Mouse (Mus musculus): ENCODE data around the gene Flcn. TPM values are rescaled to one million over a fixed set of nuclear protein-coding genes. Genes with fewer than 3 reads are reported as not detected.

Flcn gene
- total RNA-seq, 2 experiments from 2014 or later: 34.6 to 40.1 TPM

DNA sequence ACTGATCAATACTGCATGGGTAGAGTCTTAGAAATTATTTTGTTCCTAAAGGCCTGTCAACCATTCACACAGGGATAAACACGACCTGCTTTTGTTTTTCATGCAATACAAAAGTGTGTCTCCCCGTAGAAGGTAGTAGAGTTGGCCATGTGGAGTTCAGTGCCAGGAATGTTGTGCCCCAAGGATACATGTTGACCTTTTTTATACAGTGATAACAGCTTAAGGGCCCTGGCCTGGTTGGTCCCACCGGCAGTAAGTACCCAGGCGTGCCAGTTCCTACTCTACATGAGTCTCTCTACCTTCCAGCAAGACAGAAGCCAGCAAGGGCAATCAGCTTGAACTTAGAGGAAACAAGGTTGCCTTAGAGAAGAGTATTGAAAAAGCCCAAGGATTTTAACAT, 36.9 kb downstream of the Flcn start:
- DNase-seq (ENCODE audit: low spot score in 2 of 2): no peak

DNA sequence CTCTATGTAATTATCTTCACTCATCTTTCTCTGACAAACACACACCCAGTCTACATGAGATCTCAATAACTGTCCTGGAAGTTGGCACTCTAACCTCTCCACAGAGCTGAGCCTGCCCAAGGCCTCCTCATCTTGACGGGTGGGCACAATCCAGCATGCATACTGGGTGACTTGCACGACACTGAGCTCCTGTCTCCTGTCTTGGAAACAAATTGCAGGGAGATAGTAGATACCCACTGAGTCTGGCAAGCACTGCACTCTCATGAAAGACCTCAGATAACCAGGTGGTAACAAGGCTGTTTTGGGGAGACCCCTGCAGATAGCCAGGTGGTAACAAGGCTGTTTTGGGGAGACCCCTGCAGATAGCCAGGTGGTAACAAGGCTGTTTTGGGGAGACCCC, 37.5 kb downstream of the Flcn start:
- DNase-seq (ENCODE audit: low spot score in 2 of 2): no peak

DNA sequence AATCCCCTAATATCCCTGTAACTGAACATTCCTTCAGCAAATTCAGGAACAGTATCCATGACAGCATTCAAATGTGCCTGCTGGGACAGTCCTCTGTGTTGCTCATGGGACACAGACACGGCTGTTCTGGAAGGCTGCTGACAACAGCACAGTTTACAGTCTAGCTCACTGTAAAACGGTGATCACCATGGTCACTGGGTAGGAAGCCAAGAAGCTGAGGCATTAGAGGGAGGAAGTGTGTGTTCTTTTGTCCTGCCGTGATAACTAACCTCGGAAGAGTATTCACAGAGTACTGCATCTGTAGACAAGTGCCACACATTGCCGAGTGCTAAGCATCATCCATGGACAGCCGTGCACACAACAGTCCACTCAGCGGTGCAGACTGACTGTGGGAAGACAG, 39.1 kb downstream of the Flcn start:
- DNase-seq (ENCODE audit: low spot score in 2 of 2): no peak

DNA sequence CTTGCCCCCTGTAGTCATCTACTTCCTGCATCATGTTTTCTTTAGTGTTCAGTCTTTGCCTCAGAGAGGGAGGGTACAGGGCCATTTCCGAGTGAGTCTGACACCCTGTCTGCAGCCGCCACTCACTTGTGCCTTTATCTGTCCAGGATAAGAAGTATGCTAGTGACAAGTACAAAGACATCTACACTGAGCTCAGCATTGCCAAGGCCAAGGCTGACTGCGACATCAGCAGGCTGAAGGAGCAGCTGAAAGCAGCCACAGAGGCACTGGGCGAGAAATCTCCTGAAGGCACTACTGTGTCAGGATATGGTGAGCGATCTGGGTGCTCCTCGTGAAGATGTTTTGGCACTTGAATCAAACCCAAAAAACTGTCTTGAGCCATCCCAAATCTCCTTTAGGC, 40.1 kb downstream of the Flcn start:
- DNase-seq (ENCODE audit: low spot score in 2 of 2): no peak

DNA sequence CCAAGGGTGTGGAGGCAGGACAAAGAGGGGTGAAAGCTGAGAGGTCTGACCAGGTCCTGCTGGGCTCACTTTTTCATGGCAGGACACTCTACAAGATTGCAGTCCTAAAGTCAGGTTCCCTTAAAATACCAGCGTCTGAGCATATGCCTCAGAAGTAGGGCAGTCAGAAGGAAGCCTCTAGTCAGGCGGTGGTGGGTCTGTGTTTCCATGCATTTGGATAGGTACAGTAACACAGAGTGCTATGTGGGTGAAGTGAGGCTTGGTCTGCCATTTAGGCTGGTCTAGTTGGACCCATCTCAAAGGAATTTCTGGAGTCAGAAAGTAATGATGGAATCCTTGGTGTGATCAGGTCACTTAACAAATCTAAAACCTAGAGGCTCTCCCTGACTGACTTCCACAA, 40.5 kb downstream of the Flcn start:
- no peak for DNase-seq (ENCODE audit: low spot score in 2 of 2)

DNA sequence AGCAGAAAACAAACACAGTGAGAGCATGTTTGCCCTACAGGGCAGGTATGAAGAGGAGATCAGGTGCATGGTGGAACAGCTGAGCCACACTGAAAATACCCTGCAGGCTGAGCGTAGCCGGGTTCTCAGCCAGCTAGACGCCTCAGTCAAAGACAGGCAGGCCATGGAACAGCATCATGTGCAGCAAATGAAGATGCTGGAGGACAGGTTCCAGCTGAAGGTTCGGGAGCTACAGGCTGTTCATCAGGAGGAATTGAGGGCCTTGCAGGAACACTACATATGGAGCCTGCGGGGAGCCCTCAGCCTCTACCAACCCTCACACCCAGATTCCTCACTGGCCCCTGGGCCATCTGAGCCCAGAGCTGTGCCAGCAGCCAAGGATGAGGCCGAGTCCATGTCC, 49.0 kb downstream of the Flcn start:
- DNase-seq (ENCODE audit: low spot score in 2 of 2): no peak

DNA sequence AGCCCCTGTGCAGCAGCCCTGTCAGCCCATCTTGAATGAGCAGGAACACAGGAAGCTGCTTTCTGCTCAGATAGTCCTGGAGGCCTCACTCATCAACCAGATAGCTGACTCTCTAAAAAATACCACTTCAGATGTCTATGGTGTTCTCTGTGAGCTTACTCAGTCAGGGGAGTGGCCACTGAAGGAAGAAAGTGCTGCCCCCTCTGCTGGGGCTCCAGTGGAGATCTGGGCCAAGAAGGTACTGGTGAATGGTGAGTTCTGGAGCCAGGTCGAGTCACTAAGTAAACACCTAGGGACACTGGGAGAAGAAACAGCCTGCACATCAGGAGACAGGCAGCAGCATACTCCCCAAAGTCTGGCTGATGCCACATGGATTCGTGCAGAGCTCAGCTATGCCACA, 50.2 kb downstream of the Flcn start:
- DNase-seq (ENCODE audit: low spot score in 2 of 2): no peak

DNA sequence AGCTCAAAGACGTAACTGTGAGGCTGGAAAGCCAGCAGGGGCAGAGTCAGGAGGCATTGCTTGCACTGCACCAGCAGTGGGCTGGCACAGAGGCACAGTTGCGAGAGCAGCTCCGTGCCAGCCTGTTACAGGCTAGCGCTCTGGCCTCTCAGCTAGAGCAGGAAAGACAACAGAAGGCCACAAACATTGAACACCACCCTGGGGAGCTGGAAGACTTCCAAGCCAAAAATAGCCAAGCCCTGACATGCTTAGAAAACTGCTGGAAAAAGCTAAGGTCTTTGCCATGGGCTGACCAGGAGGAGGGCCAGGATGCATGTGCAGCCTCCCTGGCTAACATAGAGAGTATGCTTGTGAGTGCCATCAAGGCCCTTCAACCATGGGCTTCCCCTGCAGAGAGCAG, 50.6 kb downstream of the Flcn start:
- peak; percentile 43 to 48 for DNase-seq (ENCODE audit: low spot score in 2 of 2)

DNA sequence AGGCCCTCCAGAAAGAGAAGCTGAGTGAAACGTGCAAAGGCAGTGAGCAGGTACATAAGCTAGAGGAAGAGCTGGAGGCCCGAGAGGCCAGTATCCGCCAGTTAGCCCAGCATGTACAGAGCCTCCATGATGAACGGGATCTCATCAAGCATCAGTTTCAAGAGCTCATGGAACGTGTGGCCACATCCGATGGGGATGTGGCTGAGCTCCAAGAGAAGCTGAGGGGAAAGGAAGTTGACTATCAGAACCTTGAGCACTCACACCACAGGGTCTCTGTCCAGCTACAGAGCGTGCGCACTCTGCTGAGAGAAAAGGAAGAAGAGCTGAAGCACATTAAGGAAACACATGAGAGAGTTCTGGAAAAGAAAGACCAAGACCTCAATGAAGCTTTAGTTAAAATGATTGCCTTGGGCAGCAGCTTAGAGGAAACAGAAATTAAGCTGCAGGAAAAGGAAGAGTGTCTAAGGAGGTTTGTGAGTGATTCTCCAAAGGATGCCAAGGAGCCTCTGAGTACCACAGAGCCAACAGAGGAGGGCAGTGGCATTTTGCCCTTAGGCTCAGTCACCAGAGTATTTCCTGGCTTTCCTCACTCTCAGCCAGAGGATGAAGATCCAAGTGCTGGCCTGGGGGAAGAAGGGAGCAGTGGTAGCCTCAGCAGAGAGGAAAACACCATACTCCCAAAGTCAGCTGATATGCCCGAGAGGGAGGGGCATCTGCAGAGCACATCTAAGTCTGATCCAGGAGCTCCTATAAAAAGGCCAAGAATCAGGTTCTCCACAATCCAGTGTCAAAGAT, 51.4 kb downstream of the Flcn start:
- DNase-seq (ENCODE audit: low spot score in 2 of 2): no peak

DNA sequence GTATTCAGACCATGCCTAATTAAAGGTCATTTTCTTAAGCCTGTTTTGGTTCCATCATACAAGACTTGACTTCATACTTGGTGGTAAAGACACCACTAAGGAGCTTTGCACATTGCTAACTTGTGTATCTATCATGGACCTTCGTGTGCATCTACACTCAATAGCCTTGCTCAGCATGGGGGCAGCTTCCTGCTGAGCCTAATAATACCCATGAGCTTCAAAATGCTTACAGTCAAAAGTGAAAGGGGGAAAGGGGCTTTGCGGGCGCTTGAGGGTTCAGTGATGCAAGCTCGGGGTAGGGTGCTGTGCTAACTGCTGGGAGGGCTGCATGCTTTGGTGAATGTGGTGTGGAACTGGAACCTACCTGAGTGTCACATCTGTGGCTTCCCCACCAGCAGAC, 53.5 kb downstream of the Flcn start:
- DNase-seq (ENCODE audit: low spot score in 2 of 2): no peak

DNA sequence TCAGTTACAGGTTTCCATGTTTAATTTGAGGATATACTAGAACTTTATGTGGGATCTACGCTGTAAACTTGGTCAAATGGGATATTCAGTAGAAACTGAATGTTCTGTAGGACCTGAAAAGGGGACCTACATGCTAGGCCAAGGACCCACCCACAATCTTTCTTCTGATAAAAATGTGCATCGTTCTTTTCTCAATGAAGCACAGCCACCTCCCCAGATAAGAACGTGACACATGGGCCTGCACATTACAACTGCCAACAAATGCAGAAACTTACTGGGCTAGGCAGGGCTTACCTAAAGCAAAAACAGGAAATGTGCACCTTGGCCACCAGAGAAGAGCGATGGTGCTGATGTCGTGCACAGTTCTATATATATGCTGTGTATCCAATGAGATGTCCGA, 55.3 kb downstream of the Flcn start:
- DNase-seq (ENCODE audit: low spot score in 2 of 2): no peak

DNA sequence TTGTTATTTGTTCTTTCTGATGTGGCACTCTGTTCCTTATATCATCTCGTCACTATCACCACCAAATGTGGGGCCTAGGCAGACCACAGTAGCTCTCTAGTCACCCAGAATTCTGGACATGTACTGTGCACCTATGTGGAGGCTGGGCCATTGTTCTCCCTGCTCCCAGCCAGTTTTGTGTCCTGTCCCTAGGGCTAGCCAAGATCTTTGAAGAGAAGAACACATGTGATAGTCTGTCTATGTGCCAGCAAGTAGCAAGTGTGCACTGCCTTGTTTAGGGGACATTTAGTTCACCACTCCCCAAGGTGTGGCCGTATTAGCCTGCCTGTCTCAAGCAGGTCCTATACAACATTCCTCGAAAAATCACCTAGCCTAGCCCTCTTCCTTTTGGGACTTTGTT, 60.8 kb downstream of the Flcn start:
- no peak for DNase-seq (ENCODE audit: low spot score in 2 of 2)

DNA sequence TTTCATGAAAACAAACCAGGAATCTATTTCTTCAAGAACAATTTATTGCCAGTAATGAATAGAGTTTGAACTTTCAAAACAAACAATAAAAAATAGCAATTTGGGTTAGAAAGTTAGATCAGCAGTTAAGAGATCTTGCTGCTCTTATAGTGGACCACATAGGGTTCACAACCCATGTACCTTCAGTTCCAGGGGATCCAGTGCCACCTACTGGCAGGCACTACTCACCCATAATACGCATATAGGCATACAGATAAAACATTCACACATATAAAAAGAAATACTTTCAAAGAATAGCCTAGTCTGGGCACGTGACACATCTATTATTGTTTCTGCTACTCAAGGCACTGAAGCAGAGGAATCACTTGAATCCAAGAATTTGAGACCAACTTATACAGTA, 63.2 kb downstream of the Flcn start:
- DNase-seq (ENCODE audit: low spot score in 2 of 2): peak in 1 of 2 experiments; percentile 58

DNA sequence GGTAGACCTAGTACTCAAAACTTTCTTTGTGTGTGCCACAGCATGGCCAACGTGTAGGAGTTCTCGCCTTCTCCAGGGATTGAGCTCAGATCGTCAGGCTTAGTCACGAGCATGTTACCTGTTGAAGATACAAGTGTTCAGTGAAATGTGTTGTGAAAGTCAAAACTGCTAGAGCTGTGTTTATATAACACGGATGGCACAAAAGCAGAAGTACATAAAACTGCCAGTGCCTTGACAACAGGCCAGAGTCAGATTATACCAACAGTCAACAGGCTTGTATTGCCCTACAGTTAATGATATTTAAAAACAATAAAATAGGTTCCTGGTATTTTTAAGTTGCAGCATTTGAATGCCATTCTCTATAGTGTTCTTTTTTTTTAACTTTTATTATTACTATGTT, 64.0 kb downstream of the Flcn start:
- DNase-seq (ENCODE audit: low spot score in 2 of 2): no peak

DNA sequence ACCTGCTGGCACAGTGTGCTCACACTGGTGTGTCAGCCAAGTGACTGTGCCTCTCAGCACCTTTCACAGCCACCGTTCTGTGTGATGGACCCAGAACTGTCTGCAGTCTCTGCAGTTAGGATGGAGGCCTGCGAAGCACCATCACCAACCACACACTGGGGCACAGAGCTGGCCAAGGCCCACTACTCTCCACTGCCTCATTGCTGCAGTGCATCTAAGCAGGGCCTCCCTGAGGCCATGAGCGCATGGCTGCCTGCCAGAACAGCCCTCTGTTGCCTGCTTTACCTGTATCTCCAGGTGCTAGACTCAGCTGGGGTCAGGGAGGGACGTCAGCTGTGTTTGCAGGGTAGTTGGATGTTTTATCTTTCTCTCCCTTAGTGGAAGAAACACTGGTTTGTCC, 65.4 kb downstream of the Flcn start:
- no peak for DNase-seq (ENCODE audit: low spot score in 2 of 2)

DNA sequence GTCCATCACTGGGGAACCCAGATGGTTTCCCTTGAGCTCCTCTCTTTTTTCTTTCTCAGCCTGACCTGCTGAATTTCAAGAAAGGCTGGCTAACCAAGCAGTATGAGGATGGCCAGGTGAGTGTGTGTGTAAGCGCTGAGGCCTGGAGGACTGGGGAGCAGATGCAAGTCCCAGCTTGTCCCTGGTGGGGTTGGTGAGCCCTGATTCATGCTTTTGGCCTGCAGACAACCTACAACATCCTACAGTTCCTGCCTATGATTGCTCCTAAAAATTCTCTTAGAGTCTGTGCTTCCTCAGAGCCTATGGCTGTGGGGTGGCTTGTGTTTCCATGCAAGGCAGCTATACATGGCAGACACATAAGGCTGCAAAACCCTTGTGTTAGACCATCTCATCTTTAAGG, 66.1 kb downstream of the Flcn start:
- DNase-seq (ENCODE audit: low spot score in 2 of 2): no peak

DNA sequence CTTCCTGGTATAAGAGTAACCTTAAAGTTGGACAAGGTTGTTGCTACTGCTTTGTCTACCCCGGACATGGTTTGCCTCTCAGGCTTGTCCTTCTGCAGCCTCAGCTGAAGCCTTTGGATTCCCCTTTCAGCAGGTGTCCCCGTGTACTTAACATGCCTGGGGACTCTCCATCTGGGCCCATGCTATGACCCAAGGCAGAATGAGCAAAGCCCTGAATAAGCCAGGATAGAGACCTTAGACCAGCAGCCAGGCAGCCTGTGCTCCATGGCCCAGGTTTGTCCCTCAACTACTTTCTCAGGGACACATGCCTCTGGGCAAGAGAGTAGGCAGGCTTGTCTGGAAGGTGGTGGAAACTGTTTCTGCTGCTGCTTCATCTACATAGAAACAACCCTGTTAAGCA, 66.5 kb downstream of the Flcn start:
- DNase-seq (ENCODE audit: low spot score in 2 of 2): no peak

DNA sequence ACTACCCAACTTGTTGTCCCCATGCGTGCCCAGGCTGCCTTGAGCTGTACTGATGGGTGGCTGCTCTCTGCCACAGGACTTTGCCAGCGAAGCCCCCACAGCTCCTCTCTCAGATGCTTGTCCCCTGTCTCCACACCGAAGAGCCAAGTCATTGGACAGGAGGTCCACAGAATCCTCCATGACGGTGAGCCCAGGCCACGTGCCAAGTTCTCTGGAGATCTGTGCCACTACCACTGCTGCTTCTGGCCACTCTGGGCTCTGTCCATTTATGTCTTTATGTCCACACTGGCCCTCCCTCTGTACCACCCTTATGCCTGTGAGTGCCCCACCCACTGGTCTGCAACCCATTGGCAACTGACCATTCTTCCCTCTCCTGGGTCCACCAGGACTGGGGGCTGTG, 67.9 kb downstream of the Flcn start:
- no peak for DNase-seq (ENCODE audit: low spot score in 2 of 2)

Other genes with a start within 250 kb of the Flcn start
- gene Olfr222, start 233.8 kb downstream of the Flcn start, total RNA-seq (2021): not detected
- not detected for gene Olfr223, start 216.7 kb downstream of the Flcn start, total RNA-seq (2021)
- 100 to 1,000 TPM; 256 to 263 TPM for gene Mprip, start 148.7 kb downstream of the Flcn start, total RNA-seq (2021)
- under 1 TPM; 0.91 to 0.92 TPM for gene Pld6, start 22.4 kb downstream of the Flcn start, total RNA-seq (2021)
- gene Nt5m, start 29.4 kb upstream of the Flcn start, total RNA-seq (2021): 10 to 100 TPM; 60.5 to 63.3 TPM
- gene Cops3, start 29.8 kb upstream of the Flcn start, total RNA-seq (2021): 10 to 100 TPM; 69.7 to 72.3 TPM
- 10 to 100 TPM; 30.2 to 31.9 TPM for gene Med9, start 138.2 kb upstream of the Flcn start, total RNA-seq (2021)
- 10 to 100 TPM; 51.3 to 56.5 TPM for gene Rasd1, start 154.9 kb upstream of the Flcn start, total RNA-seq (2021)
- 1 to 10 TPM; 5.3 to 6.3 TPM for gene Pemt, start 236.5 kb upstream of the Flcn start, total RNA-seq (2021)

All from layer of hippocampus, postnatal 14 days (tissue).